Mouse (Mus musculus): ENCODE measurements around the gene Atp1a3.
A peak's percentile ranks its signal among the peaks of the same experiment; 100 is the strongest.
"Not testable (repeated sequence)": the region's sequence is repeated elsewhere in the genome, so short reads cannot be mapped to it uniquely, and the experiment has no call there.

Gene Atp1a3

DNA sequence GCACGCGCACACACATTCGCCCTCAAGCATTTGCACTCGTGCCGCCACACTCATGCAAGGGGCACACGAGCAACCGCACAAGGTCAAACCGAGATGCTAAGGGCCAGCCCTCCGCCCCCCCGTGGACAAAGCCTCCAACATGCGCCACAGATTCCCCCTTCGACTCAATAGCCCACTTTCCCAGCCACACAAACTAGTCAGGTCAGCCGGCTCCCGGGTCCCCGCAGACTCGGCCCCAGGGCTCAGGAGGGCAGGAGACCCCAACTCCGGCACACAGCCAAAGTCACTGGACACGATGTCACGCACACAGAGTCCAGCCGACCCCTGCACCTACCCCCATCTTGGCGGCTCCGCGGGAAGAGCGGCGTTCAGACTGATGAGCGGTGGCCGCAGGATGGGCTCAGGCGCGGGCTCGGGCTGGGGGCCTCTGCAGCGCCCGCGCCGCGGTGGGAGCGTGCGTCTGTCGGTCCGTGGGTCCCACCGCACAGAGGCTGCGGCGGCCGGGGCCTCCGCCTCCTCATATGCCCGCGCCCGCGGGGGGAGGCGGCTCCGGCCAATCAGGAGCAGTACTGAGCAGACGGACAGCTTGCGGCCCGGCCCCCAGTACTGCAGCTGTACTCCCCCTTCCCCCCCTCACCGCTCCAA, at the start of gene Atp1a3:
Gene Atp1a3 (minus strand): TSS at position 538 of the 645 bp plus-strand sequence.
- peak; percentile 68 to 76 for DNase-seq (ENCODE audit: low spot score in 2 of 2)

DNA sequence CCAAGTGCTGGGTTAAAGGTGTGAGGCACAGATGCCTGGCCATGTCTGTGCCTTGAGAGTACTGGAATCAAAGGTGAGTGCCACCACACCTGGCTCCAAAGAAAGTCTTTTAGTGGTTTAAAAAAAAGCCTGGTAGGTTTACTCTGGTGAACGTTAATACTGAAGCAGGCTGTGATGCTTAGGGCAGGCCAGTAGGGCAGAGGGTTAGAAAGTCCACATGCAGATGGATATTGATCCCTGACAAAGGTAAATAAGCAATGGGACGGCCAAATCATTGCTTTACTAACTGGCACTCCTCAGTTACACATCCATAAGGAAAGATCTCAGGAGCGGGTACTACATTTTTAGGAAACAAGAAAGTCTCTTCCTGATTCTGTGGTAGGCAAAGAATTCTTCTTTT, 46.8 kb upstream of the Atp1a3 start:
- no peak for DNase-seq (ENCODE audit: low spot score in 2 of 2)

DNA sequence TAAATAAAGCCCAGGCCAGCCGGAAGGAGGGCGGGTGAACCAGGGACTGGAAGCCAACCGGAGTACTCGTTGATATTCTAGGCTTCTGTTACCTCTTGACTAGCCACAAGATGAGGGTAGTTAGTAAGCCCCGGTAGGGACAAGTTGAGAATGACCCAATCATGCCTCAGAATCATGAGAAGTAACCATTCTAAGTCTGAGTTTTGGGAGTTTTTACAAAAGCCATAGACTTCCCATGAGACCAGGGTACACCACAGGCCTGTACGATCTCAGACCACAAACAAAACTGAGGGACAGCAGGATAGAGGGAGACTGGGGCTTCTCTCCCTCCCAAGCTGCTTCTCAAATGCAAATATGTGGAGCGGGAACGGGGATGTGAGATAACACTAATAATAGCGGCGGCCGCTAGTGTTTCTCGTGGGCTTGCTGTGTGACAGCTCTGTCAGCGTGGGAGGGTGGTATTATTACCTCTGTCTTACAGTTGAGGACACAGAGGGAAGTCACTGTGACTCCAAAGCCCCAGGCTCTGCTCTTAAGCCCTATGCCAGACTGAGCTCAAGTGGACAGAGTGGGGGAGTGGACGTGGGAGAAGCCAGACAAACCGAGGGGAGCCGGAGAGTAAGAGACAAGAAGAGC, 43.7 kb upstream of the Atp1a3 start:
- no peak for DNase-seq (ENCODE audit: low spot score in 2 of 2)

DNA sequence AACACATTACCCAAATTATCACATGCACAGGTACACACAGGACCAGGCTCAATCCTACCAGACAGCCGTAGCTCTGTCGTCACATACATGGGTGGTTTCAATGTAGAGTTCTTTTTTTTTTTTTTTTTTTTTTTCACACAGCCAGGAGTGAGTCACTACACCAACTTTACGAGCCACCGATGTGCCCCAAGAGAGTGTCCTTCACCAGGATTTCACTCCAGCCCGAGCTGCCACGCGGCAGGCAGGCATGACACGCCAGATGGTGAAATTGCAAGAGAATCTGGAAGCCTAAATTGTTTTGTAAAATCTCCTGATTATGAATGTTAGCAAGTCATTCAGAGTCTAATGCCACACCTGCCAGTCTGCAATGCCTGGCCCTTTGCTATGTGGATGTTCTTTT, 41.6 kb upstream of the Atp1a3 start:
- DNase-seq (ENCODE audit: low spot score in 2 of 2), result no peak

DNA sequence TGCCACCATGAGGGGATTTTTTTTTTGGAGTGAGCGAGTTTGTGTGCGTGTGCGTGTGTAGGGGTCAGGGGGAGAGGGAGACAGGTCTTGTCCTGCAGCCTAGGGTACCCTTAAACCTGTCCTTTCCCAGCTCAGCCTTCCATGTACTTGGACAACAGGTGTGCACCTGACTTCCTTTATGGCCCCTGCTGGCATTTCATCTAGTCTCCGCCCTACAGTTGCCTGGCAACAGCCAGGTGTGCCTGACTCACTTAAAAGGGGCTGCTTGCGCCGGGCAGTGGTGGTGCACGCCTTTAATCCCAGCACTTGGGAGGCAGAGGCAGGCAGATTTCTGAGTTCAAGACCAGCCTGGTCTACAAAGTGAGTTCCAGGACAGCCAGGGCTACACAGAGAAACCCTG, 38.8 kb upstream of the Atp1a3 start:
- not testable (repeated sequence) for DNase-seq (ENCODE audit: low spot score in 2 of 2)

DNA sequence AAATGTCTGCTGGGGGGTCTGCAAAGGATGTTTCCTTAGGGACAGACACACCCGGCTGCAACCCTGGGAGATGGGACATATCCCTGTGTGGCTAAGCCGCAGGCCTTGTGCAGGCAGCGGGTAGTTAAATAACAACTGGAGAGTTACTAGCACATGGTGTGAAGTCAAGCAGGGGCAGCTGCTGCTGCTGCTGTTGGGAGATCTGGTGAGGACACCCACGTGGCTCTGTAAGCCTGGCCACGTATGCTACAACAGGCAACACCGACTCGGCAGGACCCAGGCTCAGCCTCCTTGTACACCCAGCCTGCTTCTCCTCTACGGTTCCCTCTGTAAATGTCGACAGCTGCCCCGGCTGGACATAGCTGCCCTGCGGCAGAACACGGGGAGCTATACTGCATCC, 36.2 kb upstream of the Atp1a3 start:
- no peak for DNase-seq (ENCODE audit: low spot score in 2 of 2)

DNA sequence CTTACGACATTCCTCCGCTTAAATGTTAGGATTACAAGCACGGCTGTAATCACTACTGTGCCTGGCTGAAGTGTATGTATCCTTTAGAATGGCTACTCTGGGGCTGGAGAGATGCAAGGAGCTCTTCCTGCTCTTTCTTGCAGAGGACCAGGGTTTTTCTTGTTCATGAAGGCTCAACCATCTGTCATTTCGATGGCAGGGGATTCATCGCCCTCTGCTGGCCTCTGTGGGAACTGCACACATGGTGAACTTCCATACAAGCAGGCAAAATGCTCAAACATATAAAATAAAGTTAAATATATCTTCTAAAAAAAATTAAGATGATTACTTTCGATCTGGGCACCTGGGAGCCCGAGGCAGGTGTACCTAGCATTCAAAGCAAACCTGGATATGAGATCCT, 30.2 kb upstream of the Atp1a3 start:
- DNase-seq (ENCODE audit: low spot score in 2 of 2), result peak; percentile 65 to 82

DNA sequence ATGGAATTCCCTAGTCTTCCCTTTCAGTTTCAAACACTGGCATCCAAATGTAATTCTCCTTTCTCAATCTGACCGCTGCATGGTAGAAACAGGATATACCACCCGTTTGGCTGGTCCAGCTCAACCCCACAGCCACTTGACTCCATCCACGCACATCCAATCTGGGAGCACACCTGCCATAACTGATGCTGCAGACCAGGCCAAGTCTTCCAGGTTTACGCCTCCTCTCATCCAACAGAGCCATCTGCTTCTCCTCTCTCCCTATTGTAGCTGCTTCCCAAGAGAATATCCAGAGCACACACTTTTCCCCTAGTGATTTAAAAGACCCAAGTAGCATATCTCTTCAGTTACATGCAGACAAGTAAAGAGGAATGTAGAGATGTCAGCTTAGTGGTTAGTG, 29.0 kb upstream of the Atp1a3 start:
- no peak for DNase-seq (ENCODE audit: low spot score in 2 of 2)

DNA sequence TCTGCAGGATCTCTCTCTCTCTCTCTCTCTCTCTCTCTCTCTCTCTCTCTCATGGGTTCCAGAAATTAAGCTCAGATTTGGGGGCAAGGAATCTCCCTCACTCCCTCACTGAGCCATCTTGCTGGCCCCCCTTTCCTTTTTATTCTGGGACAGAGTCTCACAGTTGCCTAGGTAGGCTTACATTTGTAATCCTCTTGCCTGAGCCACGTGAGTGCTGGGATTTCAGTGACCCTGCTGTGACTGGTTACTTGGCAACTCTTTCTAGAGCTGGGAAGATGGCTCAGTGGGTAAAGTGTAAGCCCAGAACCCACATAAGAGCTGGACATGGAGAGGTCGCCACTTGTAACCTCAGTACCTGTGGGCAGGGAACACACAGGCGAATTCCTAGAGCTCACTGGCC, 25.8 kb upstream of the Atp1a3 start:
- no peak for DNase-seq (ENCODE audit: low spot score in 2 of 2)

DNA sequence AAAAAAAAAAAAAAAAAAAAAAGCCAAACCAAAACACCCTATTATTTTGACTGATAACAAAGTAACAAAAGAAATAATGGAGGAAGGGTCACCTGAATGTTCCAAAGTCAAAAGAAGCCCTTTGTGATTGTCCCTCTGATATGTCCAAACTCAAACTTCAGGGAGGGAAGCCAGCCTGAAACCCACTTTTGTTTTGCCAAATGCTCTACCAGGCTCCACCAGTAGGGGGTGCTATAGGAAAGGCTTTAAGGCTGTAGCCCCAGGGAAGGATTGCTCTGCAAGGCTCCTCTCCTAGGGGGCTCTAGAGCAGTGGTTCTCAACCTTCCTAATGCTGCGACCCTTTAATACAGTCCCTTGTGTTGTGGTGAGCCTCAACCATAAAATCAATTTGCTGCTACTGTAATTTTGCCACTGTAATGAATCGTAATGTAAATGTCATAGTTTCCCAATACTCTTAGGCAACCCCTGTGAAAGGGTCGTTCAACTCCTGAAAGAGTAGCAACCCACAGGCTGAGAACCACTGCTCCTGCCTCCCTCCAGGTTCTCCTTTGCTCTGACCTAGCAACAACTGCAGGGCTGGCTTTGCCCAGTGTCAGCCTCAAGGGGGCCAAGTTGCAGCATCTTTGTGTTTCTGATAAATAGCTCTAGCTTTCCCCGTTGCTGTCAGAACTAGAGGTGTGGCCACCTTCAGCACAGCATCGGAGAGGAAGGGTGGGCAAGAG, 24.4 kb upstream of the Atp1a3 start:
- peak; percentile 49 to 74 for DNase-seq (ENCODE audit: low spot score in 2 of 2)

DNA sequence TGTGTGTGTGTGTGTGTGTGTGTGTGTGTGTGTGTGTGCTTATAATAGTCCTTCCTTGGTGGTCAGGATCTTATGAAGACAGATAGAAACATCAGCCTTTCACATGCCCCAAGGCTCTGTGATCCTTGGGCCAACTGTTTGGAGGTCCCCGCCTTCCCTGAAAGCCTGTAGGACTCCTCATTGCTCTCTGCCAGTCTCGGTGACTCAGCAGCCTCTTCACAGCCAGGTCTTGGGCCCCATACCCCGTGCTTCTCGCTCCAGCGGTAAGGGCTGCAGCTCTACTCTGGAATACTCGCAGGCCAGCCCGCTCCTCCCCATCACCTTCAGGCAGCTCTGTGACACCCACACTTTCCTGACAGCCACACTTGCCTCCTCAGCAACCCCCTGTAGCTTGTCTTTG, 20.7 kb upstream of the Atp1a3 start:
- no peak for DNase-seq (ENCODE audit: low spot score in 2 of 2)

DNA sequence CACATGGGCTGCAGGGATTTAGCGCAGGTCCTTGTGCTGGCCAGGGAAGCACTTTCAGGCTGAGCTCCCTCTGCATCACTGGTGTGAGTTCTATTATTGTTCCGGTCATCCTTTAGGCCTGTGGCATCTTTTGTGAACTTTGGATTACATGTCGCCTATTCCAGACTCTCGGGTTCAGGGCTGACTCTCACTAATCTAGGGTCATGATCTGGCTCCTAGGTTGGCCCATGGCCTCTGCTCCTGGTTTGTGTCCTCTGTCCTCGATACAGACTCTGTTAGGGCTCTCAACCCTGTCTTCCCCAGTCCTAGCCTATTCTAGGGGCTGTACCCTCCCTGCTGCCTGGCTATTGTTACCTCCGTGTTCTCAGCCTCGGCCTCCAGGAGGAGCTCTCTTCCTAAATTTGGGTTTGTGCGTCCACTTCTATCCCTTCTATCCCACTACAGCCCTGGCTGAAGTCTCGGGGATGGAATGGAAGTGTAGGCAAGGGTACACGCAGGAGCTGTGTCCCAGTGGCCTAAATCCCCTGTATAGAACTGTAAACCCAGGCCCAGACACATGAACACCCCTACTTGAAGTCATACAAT, 20.2 kb upstream of the Atp1a3 start:
- no peak for DNase-seq (ENCODE audit: low spot score in 2 of 2)

DNA sequence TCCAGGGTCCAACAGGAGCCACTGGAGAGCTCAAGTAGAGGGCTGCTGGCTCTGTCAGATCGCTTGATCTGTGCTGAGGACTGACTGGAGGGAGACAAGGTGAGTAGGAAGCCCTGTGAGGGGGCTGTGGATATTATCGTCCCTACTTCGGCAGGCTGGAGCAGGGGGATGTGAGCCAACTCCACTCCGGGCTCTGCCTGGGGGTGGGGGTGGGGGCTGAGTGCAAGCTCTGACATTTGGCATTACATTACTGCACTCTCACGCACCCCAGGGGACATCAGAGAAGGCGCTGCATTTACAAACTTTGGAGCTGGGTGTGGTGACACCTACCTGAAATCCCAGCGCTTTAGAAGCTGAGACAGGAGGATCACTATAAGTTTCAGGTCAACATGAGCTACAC, 5.8 kb upstream of the Atp1a3 start:
- no peak for DNase-seq (ENCODE audit: low spot score in 2 of 2)

DNA sequence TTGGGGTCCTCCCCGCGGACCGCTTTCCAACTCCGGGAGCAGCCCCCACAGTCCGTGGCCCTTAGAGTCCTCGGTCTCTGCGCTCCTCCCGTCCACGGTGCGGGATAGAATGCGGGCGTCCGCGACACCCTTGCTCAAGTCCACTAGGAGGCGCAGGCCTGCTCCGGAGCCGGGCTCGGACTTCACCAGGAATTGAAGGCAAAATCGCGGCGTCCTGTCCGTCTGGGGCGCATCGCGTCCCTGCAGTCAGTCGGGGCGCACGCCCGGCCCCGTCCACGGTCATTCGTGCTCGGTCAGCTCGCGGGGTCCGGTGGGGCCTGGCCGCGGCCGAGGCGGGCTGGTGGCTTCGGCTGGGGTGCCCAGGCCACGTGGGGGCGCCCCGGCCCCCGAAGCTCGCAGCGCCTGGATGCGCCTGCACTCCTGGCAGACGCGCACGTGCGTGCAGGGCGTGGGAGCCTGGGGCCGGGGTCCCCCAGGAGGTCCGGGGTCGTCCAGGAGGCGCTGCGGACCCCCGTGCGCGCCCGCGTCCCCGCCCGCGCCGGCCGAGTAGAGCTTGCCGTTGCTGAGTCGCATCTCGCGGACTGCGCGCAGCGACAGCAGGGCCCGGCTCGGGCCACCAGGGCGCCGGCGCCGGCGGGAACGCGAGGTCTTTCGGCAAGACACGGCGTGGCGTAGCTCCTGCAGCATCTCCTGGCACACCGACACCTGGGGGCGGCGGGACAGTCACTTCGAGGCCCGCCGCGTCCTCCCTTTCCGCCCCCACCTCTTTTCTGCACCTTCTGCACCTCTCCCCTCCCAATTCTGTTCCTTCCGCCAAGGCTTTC, 4.5 kb upstream of the Atp1a3 start:
- DNase-seq (ENCODE audit: low spot score in 2 of 2), result peak in 1 of 2 experiments; percentile 64

DNA sequence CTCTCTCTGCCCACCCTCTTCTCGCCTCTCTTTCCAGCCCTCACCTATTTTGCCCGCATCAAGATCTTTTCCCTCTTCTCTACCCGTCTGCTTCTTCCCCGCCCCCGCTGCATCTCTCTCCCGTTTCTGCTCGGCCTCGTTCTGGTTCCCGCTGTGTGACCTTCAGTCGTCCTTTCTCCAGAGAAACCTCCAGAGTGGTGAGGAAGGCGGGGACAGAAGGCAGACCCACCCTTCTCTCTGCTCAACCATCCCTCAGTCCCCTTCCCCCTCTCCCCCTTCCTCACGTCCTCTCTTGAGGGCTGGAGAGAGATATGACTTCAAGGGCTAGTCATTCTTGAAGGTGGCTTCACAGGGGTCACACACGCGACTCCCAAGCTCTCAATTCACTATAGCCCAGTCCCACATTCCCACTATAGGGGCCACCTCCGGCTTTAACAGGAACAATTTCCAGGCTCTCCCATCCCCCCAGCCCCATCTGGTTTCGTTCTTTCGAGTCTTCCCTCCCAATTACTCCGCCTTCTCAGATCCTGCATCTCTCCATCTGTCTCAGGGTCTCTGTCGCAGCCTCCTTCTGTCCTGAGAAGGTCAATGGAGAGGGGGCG, 3.4 kb upstream of the Atp1a3 start:
- peak; percentile 69 to 76 for DNase-seq (ENCODE audit: low spot score in 2 of 2)

DNA sequence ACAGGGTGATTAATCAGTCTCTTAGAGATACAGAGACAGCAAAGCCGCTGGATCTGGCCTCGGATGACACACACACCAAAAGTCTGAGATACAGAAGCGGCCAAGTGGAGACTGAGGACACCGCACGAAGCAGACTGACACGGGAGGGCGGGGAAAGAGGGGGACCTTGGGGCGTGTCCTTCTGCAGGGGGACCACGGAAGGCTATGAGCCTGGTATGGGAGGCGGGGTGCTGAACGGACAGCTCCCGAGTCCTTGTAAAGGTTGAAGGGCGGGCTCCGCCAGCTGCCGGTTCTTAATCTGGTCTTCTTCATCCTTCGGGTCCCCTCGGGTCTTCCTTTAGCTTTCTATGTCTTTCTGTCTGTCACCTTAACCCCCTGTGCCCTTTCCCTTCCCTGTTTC, 2.9 kb upstream of the Atp1a3 start:
- no peak for DNase-seq (ENCODE audit: low spot score in 2 of 2)

DNA sequence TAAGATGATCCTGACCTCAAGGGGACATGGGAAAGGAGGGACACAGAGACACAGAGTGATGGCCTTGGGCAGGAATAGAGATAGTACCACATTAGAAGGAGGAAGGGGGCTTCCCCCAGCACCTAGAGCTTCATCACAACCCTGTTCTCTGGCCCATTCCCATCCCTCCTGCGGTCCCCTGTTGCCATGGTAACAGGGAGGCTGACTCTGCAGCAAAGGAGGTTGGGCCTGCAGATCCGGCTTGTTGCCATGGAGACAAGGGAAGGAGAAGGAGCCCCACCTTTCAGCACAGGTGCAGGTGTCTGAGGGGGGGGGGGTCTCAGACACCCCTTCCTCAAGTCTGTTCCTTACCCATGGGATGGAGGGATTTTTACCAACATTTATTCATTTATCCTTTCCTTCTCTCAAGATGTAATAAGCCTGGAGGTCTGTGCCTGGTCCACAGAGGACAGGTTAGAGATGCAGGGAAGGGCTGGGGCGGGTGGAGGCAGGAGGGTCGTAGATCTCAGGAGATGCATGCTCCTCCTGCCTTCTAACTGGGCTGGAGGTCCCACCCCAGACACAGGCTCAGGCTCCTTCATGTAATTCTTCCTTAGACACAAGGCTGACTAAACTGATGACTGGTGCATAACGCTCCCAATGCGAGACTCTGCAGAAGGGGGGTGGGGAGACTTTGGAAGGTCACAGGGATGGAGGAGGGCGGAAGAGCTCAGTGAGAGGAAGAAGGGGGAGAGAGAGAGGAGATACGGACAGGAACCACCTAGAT, 2.0 kb upstream of the Atp1a3 start:
- DNase-seq (ENCODE audit: low spot score in 2 of 2), result peak in 1 of 2 experiments; percentile 71

DNA sequence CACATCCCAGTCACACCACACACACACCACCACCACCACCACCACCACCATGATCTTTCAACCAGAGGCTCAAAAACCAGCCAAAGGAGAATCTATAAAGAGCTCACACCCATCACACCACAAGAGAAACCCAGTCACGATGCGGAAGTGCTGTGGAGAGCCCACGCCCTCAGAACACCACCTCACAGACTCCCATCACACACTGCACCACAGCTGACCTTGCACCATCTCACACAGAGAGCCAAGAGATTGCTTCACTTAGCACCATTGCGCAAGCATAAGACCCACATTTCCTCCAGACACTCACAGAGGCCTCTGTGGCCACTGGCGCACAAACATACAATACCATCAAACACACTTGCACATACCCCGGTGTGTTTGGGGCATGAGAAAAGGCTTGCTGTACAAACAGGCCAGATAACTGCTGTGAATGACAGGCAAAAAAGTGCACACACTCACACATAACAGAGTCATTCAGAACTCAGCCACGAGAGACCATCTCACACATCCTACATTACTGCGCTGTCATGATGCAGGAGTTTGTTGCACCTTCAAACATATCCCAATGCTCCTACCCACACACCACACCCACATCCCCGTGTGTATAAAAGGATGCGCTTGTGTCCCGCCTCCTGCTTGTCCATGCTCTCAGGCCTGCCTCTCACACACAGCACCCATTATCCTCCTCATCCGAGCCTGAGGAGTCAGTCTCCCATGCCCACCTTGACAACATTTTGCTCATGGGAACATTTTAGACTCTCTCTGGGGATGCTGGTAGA, 1.0 kb upstream of the Atp1a3 start:
- DNase-seq (ENCODE audit: low spot score in 2 of 2), result no peak

DNA sequence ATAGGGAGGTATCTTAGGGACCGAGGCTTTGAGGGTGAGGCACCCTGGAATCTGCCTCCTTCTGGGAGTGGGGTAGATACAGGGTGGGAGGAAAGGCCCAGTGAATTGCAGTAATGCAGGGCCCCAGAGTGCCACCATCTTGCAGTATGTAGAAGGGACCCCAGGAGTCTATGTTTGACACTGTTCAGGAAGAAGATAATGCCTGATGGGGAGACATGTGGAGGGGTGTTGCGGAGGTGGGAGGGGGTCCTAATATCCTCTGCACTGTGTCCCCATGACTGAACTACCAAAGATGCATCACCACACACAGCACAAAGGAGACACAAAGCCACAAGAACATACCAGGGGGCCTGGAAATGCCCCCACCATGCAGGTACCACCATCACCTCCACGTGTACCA, 413 bp upstream of the Atp1a3 start:
- no peak for DNase-seq (ENCODE audit: low spot score in 2 of 2)

DNA sequence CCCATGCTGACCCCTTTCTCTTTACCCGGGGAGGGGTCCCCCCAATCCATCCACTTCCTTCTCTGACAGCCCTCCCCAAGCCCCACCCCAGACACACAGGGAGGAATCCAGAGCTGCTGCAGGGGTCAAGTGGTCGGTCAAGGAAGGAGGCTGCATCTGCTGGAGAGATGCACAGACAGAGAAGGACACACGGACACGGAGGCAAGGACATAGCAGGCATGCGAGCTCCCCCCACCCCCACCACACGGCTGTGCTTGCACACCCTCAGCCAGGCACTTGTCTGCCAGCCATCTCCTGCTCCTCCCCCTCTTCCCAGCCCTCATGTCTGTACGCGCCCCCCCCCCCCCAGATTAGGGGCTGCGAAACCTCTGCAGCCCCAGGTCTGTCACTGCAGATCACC, 952 bp downstream of the Atp1a3 start:
- DNase-seq (ENCODE audit: low spot score in 2 of 2), result no peak

All from frontal cortex, postnatal 14 days (tissue).